Mouse (Mus musculus) forebrain, embryonic 16.5 days (tissue): ENCODE measurements around the gene Gm11733. TPM values are rescaled to one million over a fixed set of nuclear protein-coding genes. Genes with fewer than 3 reads are reported as not detected.
A peak's percentile ranks its signal among the peaks of the same experiment; 100 is the strongest.
"Not testable (repeated sequence)": the region's sequence is repeated elsewhere in the genome, so short reads cannot be mapped to it uniquely, and the experiment has no call there.

ENCODE experiments used
- ATAC-seq: fragments of 200-750 bp; cut with Nextera tagmentation; 2 replicates; pipeline ENCODE4 v1.8.0; 2017; ENCODE audit warnings: mild to moderate bottlenecking, moderate library complexity
- H3K27ac ChIP-seq: fragments of 300-500 bp; sonication (generic); 2 replicates; pipeline ENCODE4 v1.5.1; 2014; ENCODE audit warnings: low read length, control low read depth
- H3K27me3 ChIP-seq: fragments of 300-500 bp; sonication (generic); replicated peaks from 2 replicates; pipeline ENCODE4 v1.6.1; 2014; ENCODE audit warnings: low read length; ENCODE audit not compliant: control insufficient read depth, insufficient read depth
- H3K36me3 ChIP-seq: fragments of 300-500 bp; sonication (generic); 2 replicates; pipeline ENCODE4 v1.6.1; 2014; ENCODE audit not compliant: control insufficient read depth, insufficient read depth
- H3K4me1 ChIP-seq: fragments of 300-500 bp; sonication (generic); replicated peaks from 2 replicates; pipeline ENCODE4 v1.6.1; 2014; ENCODE audit warnings: low read length; ENCODE audit not compliant: control insufficient read depth, insufficient read depth
- H3K4me2 ChIP-seq: fragments of 300-500 bp; sonication (generic); 2 replicates; pipeline ENCODE4 v1.6.1; 2014; ENCODE audit warnings: mild to moderate bottlenecking, low read length, control low read depth
- H3K4me3 ChIP-seq: fragments of 300-500 bp; sonication (generic); replicated peaks from 2 replicates; pipeline ENCODE4 v1.5.1; 2014; ENCODE audit warnings: mild to moderate bottlenecking, low read length, control low read depth
- H3K9ac ChIP-seq: fragments of 300-500 bp; sonication (generic); replicated peaks from 2 replicates; pipeline ENCODE4 v1.6.1; 2014; ENCODE audit warnings: low read depth, low read length, control low read depth
- H3K9me3 ChIP-seq: fragments of 300-500 bp; sonication (generic); 2 replicates; pipeline ENCODE4 v1.6.1; 2016; ENCODE audit warnings: low read length; ENCODE audit not compliant: control insufficient read depth
- WGBS: fragments of 180-500 bp; shearing (Covaris S2); extraction: QIAGEN DNeasy Blood & Tissue Kit; methylation state at CpG from one replicate; pipeline ENCODE4 v1.1.7; 2014; 5-methylcytosine and 5-hydroxymethylcytosine counted together
- polyA plus RNA-seq: library from polyadenylated mRNA; unstranded; fragments of >200 nt; fragmentation: Nextera tagmentation; extraction: Ambion mirVana; gene quantifications from 2 replicates; pipeline ENCODE4 v1.2.1, GENCODE M21; 2015

Gene Gm11733
- polyA plus RNA-seq, 1 experiment from 2014 or later, result not detected

DNA sequence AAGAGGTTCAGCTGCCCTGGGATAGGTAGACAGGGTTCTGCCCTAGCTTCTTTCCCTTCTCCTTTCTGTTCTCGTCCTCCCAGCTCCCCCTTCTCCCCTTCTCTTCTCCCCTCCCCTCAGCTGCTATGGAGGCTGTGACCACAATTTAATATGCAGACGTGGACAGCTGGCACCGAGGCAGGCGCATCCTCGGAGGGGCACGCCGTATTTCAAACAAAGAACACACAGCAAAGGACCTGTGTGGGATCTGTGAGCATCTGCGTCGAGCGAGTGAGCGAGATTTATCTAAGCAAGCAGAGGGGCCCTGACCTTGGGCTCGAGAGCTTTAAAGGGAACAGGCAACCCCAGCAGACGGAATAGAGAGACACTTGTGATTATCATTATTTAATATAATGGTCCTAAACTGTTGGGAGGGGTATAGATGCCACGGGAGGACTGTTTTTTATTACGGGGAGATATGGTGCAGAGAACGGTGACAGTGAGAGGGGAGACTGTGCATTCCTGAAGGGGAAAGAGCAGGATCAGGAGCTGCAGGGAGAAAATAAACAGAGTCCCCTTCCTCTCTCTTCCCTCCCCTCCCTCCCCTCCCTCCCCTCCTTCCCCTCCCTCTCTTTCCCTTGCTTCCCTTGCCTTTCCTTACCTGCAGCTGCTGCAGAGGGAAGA, 21.8 kb upstream of the Gm11733 start:
- Histone ChIP-seq H3K9ac (peak overlapping the region; percentile 19), H3K4me3 (no peak overlapping the region), H3K4me1 (peaks cover 34% of the 10 kb centered on the region), H3K4me2 (no peak overlapping the region), H3K27me3 (0 out of 2 replicates have a peak, but pooled peaks cover 2% of the 10 kb centered on the region), H3K36me3 (no peaks in the 10 kb centered on the region), H3K9me3 (no peaks in the 10 kb centered on the region), H3K27ac (peak overlapping the region; percentile 67)
- 10% methylated on average over 16 of the region's 16 CpGs for WGBS
- ATAC-seq, result peak; percentile 47; the same call in 1 of the 2 replicates

GRCm38 (mm10) chr11:117463416-117463815, 20.8 kb upstream of the Gm11733 start:
- H3K9ac ChIP-seq, H3K36me3 ChIP-seq, H3K27me3 ChIP-seq, H3K9me3 ChIP-seq, H3K27ac ChIP-seq, ATAC-seq, H3K4me2 ChIP-seq, H3K4me3 ChIP-seq: not testable (repeated sequence)
- H3K4me1 ChIP-seq, result peaks cover 35% of the 10 kb centered on the region
- 85% methylated on average over 4 of the region's 4 CpGs for WGBS

DNA sequence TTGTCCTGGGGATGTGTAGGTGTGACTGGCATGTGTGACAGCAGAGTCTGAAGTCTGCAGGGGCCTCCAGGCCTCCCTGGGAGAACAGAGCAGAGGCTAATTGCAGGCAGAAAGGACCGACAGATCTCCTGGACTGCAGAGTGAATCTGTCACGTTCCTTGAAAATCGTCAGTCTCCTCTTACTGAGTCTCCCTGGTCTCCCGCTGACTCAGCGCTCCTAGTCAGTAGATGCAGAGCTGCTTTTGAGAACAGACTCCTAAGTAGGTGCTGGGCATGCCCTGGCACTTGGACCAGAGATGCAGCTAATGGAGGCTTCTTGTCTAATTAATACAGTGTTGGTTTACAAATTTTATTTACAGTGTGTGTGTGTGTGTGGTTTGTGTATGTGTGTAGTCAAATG, 17.9 kb upstream of the Gm11733 start:
- 27% methylated on average over 5 of the region's 5 CpGs for WGBS
- Histone ChIP-seq H3K9me3 (no peaks in the 10 kb centered on the region), H3K4me1 (peaks cover 58% of the 10 kb centered on the region), H3K27me3 (no peaks in the 10 kb centered on the region), H3K4me2 (no peak overlapping the region), H3K4me3 (no peak overlapping the region), H3K36me3 (no peaks in the 10 kb centered on the region), H3K9ac (0 out of 2 replicates have a peak overlapping the region, but pooled peaks have one; percentile 4), H3K27ac (no peak overlapping the region)
- ATAC-seq, result no peak

- H3K4me1 ChIP-seq, result peaks cover 60% of the 10 kb centered on the region
Measured at GRCm38 (mm10) chr11:117466911-117467310, 17.3 kb upstream of the Gm11733 start.

GRCm38 (mm10) chr11:117468585-117469363, 15.4 kb upstream of the Gm11733 start:
- Histone ChIP-seq H3K4me2 (no peak overlapping the region), H3K36me3 (no peaks in the 10 kb centered on the region), H3K9ac (no peak overlapping the region), H3K27ac (peak overlapping the region; percentile 77), H3K4me1 (peaks cover 57% of the 10 kb centered on the region), H3K9me3 (no peaks in the 10 kb centered on the region), H3K4me3 (no peak overlapping the region), H3K27me3 (no peaks in the 10 kb centered on the region)
- 51% methylated on average over 6 of the region's 6 CpGs for WGBS
- ATAC-seq, result peak; percentile 35; the same call in 1 of the 2 replicates

More at GRCm38 (mm10) chr11:117466911-117467310, 17.3 kb upstream of the Gm11733 start:
- no peak for ATAC-seq
- H3K27ac ChIP-seq, result no peak overlapping the region
- H3K27me3 ChIP-seq, result no peaks in the 10 kb centered on the region
- H3K9me3 ChIP-seq, result no peaks in the 10 kb centered on the region
- H3K4me3 ChIP-seq, result no peak overlapping the region
- H3K36me3 ChIP-seq, result no peaks in the 10 kb centered on the region
- WGBS, result 41% methylated on average over 7 of the region's 7 CpGs
- H3K9ac ChIP-seq, result no peak overlapping the region
- no peak overlapping the region for H3K4me2 ChIP-seq

DNA sequence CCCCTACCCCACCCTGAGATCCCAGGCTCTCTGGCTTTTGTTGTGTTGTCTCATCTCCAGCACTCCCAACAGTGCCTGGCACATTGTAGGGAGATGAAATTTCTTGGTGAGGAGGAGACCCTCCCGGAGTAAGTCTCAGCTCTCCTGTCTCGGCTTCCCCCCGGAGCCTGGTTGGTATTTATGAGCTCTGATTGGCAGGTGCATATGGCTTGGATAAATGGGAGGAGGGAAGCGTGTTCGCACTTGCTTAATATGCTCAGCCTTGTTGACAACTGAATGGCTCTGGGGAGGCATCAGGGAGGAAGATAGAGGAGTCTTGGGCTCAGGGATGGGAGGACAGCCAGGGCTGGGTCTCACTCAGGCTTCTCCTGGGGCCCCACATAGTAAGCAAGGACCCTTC, 14.4 kb upstream of the Gm11733 start:
- Histone ChIP-seq H3K4me3 (no peak overlapping the region), H3K36me3 (no peaks in the 10 kb centered on the region), H3K27me3 (no peaks in the 10 kb centered on the region), H3K4me1 (peaks cover 57% of the 10 kb centered on the region), H3K27ac (peak overlapping the region; percentile 77), H3K9me3 (no peaks in the 10 kb centered on the region), H3K4me2 (0 out of 2 replicates have a peak overlapping the region, but pooled peaks have one; percentile 6), H3K9ac (no peak overlapping the region)
- 22% methylated on average over 5 of the region's 5 CpGs for WGBS
- peak; percentile 76 for ATAC-seq

DNA sequence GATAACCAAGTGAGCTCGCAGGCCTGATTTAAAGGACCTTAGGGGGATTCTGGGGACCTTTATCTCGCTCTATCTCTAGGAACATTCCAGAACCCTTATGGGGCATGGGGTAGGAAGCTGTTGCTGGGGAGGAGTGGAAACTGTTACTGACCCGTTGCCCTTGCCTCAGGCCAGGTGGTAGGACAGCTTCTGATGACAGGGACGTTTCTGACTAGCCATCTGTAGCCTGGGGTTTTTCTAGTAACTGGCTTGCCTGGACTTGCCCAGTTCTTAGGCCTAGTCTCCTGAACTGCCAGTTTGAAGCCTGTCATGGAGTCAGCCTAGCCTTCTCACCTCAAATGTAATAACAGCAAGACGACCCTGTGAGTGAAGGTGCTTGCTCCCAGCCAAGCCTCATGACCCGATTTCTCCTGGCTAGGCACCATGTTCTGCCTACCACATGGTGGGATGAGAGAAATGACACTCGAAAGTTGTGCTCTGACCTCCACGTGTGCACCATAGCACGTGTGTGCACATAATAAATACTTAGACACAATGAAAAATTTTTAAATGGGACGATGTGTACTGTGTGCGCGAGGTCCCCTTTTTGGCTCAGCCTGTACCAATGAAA, 13.5 kb upstream of the Gm11733 start:
- Histone ChIP-seq H3K4me3 (no peak overlapping the region), H3K27ac (no peak overlapping the region), H3K36me3 (no peaks in the 10 kb centered on the region), H3K4me2 (no peak overlapping the region), H3K4me1 (peaks cover 50% of the 10 kb centered on the region), H3K27me3 (no peaks in the 10 kb centered on the region), H3K9ac (no peak overlapping the region), H3K9me3 (no peaks in the 10 kb centered on the region)
- 90% methylated on average over 12 of the region's 12 CpGs for WGBS
- no peak for ATAC-seq

- 18% methylated on average over 14 of the region's 14 CpGs for WGBS
- H3K4me2 ChIP-seq, result no peak overlapping the region
- H3K9ac ChIP-seq, result no peak overlapping the region
- no peaks in the 10 kb centered on the region for H3K36me3 ChIP-seq
- no peaks in the 10 kb centered on the region for H3K27me3 ChIP-seq
- H3K4me1 ChIP-seq, result peaks cover 47% of the 10 kb centered on the region
- ATAC-seq, result 0 out of 2 replicates have a peak, but pooled peaks have one; percentile 17
- no peak overlapping the region for H3K4me3 ChIP-seq
- H3K27ac ChIP-seq, result peak overlapping the region; percentile 11
- no peaks in the 10 kb centered on the region for H3K9me3 ChIP-seq
Measured at GRCm38 (mm10) chr11:117471625-117472283, 12.4 kb upstream of the Gm11733 start.

DNA sequence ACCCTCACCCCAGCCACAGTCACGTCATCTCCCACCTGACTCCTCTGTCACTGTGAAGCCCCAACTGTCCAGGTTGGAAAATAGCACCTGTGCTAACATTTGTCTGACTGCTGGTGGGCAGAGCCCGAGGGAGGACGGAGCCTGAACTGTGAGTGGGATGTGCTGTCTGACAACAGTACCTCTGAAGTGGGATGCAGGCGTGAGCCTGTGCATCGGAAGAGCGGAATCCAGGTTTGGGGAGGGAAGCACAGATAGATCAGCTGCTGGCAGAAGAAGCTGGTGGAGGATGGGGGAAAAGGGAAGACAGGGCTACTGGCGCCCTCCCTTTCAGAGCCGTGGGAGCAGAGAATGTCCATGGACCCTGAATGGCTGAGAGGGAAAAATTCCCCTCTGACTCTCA, 11.3 kb upstream of the Gm11733 start:
- no peak for ATAC-seq
- H3K27ac ChIP-seq, result no peak overlapping the region
- no peaks in the 10 kb centered on the region for H3K27me3 ChIP-seq
- peaks cover 49% of the 10 kb centered on the region for H3K4me1 ChIP-seq
- no peaks in the 10 kb centered on the region for H3K36me3 ChIP-seq
- H3K9ac ChIP-seq, result no peak overlapping the region
- H3K4me3 ChIP-seq, result no peak overlapping the region
- no peaks in the 10 kb centered on the region for H3K9me3 ChIP-seq
- 68% methylated on average over 8 of the region's 8 CpGs for WGBS
- H3K4me2 ChIP-seq, result no peak overlapping the region
